Mouse (Mus musculus): ENCODE results near the gene Pik3c2g.

- no peak for TF ChIP-seq EP300 (IDR thresholded peaks at IDR 0.05; ENCODE audit: insufficient read depth, low read depth, low read length)
- TF ChIP-seq POLR2A (IDR thresholded peaks at IDR 0.05; ENCODE audit: insufficient read depth, low read length): no peak
Measured at GRCm38 (mm10) chr6:139587478-139587877, 457 bp downstream of the Pik3c2g start.
